Mouse (Mus musculus) CH12.LX (cell line): ENCODE results near the gene Exoc3. TPM values are rescaled to one million over a fixed set of nuclear protein-coding genes. Genes with fewer than 3 reads are reported as not detected.

Experiments used
- DNase-seq: peaks from one replicate; pipeline ENCODE4 v3.0.0-alpha.2; 2013; ENCODE audit errors: extremely low read depth
- H3K27ac ChIP-seq: 2 replicates; pipeline ENCODE4 v1.5.1; 2012; ENCODE audit warnings: low read depth, mild to moderate bottlenecking, control low read depth, moderate library complexity; ENCODE audit not compliant: insufficient read depth
- H3K27me3 ChIP-seq: replicated peaks from 2 replicates; pipeline ENCODE3; 2012; ENCODE audit warnings: inconsistent platforms
- H3K36me3 ChIP-seq, 2 experiments: replicated peaks in 1 of 2; 2 replicates each; pipeline versions ENCODE3 to v1.6.1; 2012; ENCODE audit warnings: inconsistent platforms in 1 of 2, low read length in 1 of 2, mild to moderate bottlenecking in 1 of 2, mixed read lengths in 1 of 2, moderate library complexity in 1 of 2; ENCODE audit not compliant: control insufficient read depth in 1 of 2, insufficient read depth in 1 of 2
- H3K4me1 ChIP-seq, 2 experiments: 2 replicates each; pipeline ENCODE4 v1.6.1; 2012; ENCODE audit warnings: inconsistent platforms in 1 of 2, moderate library complexity in 1 of 2; ENCODE audit not compliant: insufficient read depth in 2 of 2, control insufficient read depth in 1 of 2
- H3K4me2 ChIP-seq: 2 replicates; pipeline ENCODE4 v1.6.1; 2012; ENCODE audit warnings: low read depth, mild to moderate bottlenecking, control low read depth; ENCODE audit not compliant: poor library complexity, insufficient read depth, severe bottlenecking
- H3K4me3 ChIP-seq, 3 experiments: fragments of 150-350 bp in 1 of 3; sonication (generic) in 1 of 3; replicated peaks in 1 of 3; 2 replicates each; pipeline versions ENCODE3 to v1.5.1; 2011 to 2012; ENCODE audit warnings: low read depth in 2 of 3, low read length in 2 of 3, mild to moderate bottlenecking in 2 of 3, moderate library complexity in 2 of 3, control low read depth in 1 of 3, improper control_type of control experiment in 1 of 3, inconsistent platforms in 1 of 3, mixed read lengths in 1 of 3; ENCODE audit not compliant: poor library complexity in 1 of 3
- H3K79me2 ChIP-seq: replicated peaks from 2 replicates; pipeline ENCODE4 v1.6.1; 2012; ENCODE audit warnings: mild to moderate bottlenecking, moderate library complexity; ENCODE audit not compliant: control insufficient read depth, poor library complexity, insufficient read depth, severe bottlenecking; ENCODE audit errors: extremely low read depth
- H3K9ac ChIP-seq: 2 replicates; pipeline ENCODE4 v1.6.1; 2012; ENCODE audit warnings: low read depth, mild to moderate bottlenecking, control low read depth, moderate library complexity; ENCODE audit not compliant: insufficient read depth
- H3K9me3 ChIP-seq: replicated peaks from 2 replicates; pipeline ENCODE3; 2012; ENCODE audit warnings: low read length, inconsistent platforms, mixed read lengths
- CTCF ChIP-seq, 2 experiments: IDR thresholded peaks in 1 of 2; conservative IDR thresholded peaks in 1 of 2; 2 replicates each; pipeline ENCODE4 v1.5.1; 2011 to 2012; ENCODE audit warnings: low read depth in 2 of 2, low read length in 2 of 2, improper control_type of control experiment in 1 of 2, inconsistent platforms in 1 of 2, mild to moderate bottlenecking in 1 of 2, moderate library complexity in 1 of 2
- E2F4 ChIP-seq: IDR thresholded peaks from 2 replicates; pipeline ENCODE4 v1.6.1; 2011; ENCODE audit warnings: low read depth, low read length, improper control_type of control experiment; ENCODE audit not compliant: insufficient replicate concordance
- ELF1 ChIP-seq: IDR thresholded peaks from 2 replicates; pipeline ENCODE4 v1.6.1; 2014; ENCODE audit warnings: low read depth, mild to moderate bottlenecking, inconsistent platforms, low read length, improper control_type of control experiment
- EP300 ChIP-seq: IDR thresholded peaks from 2 replicates; pipeline ENCODE4 v1.6.1; 2011; ENCODE audit warnings: low read length, improper control_type of control experiment
- HCFC1 ChIP-seq: IDR thresholded peaks from 2 replicates; pipeline ENCODE4 v1.6.1; 2012; ENCODE audit warnings: low read depth, mild to moderate bottlenecking, inconsistent platforms, low read length, improper control_type of control experiment
- KAT2A ChIP-seq: IDR thresholded peaks from 2 replicates; pipeline ENCODE4 v1.6.1; 2012; ENCODE audit warnings: low read length, improper control_type of control experiment, inconsistent platforms; ENCODE audit not compliant: insufficient replicate concordance
- MAFK ChIP-seq: IDR thresholded peaks from 2 replicates; pipeline ENCODE4 v1.6.1; 2011; ENCODE audit warnings: low read length, improper control_type of control experiment; ENCODE audit not compliant: insufficient replicate concordance
- MAZ ChIP-seq: IDR thresholded peaks from 2 replicates; pipeline ENCODE4 v1.6.1; 2012; ENCODE audit warnings: low read depth, mild to moderate bottlenecking, inconsistent platforms, low read length, improper control_type of control experiment, moderate library complexity
- NELFE ChIP-seq: IDR thresholded peaks from 2 replicates; pipeline ENCODE4 v1.6.1; 2011; ENCODE audit warnings: low read depth, low read length, improper control_type of control experiment
- RAD21 ChIP-seq: IDR thresholded peaks from 2 replicates; pipeline ENCODE4 v1.6.1; 2011; ENCODE audit warnings: low read depth, mild to moderate bottlenecking, low read length, improper control_type of control experiment, moderate library complexity
- RCOR1 ChIP-seq: conservative IDR thresholded peaks from 2 replicates; pipeline ENCODE4 v1.6.1; 2012; ENCODE audit warnings: low read depth, mild to moderate bottlenecking, inconsistent platforms, low read length, improper control_type of control experiment
- TCF12 ChIP-seq: IDR thresholded peaks from 2 replicates; pipeline ENCODE4 v1.6.1; 2014; ENCODE audit warnings: low read depth, mild to moderate bottlenecking, inconsistent platforms, low read length, improper control_type of control experiment
- UBTF ChIP-seq: IDR thresholded peaks from 2 replicates; pipeline ENCODE4 v1.6.1; 2012; ENCODE audit warnings: low read depth, mild to moderate bottlenecking, inconsistent platforms, low read length, improper control_type of control experiment, moderate library complexity
- USF1 ChIP-seq: IDR thresholded peaks from 2 replicates; pipeline ENCODE4 v1.6.1; 2014; ENCODE audit warnings: low read depth, mild to moderate bottlenecking, inconsistent platforms, low read length, improper control_type of control experiment
- dilution Hi-C: fragments of 300-500 bp; cut with MboI; formaldehyde crosslinking; loops from 2 replicates; pipeline ENCODE4 v1.14.3; 2020; ENCODE audit warnings: low sequenced_read_pairs; ENCODE audit not compliant: extremely low pct_unique_long_range_greater_than_20kb, extremely low pct_ligation_motif_present
- in situ Hi-C: fragments of 300-500 bp; cut with MboI; formaldehyde crosslinking; loops from 3 replicates; pipeline ENCODE4 v1.14.3; 2019; ENCODE audit warnings: low sequenced_read_pairs, low pct_ligation_motif_present, low pct_unique_long_range_greater_than_20kb, mixed read lengths
- polyA plus RNA-seq: library from polyadenylated mRNA; unstranded; fragments of >175 nt; gene quantifications from 2 replicates; pipeline ENCODE4 v1.2.1, GENCODE M21; 2012; ENCODE audit warnings: low read depth; ENCODE audit not compliant: insufficient read length
- total RNA-seq, 2 experiments: library from RNA; depleted of rRNA; stranded (reverse); fragments of 300-350 nt in 1 of 2; fragments of >200 nt in 1 of 2; gene quantifications; 2 replicates each; pipeline ENCODE4 v1.2.3; 2012 to 2014

Gene Exoc3
- total and polyA plus RNA-seq, 3 experiments, result 23.3 to 28.9 (median 26.5) TPM

- no peaks in the 10 kb centered on the region for H3K36me3 ChIP-seq
- TF ChIP-seq NELFE, result no peak
- no peak for TF ChIP-seq E2F4
- no peak for TF ChIP-seq MAZ
- no peak for TF ChIP-seq RCOR1
- no peak for TF ChIP-seq CTCF (conservative IDR thresholded peaks at IDR 0.05 in 1 of 2, IDR thresholded peaks at IDR 0.05 in 1 of 2; ENCODE audit: low read depth in 2 of 2, low read length in 2 of 2)
- no peak for TF ChIP-seq RAD21
- TF ChIP-seq ELF1, result no peak
- no peak overlapping the region for H3K4me3 ChIP-seq
- no peak overlapping the region for H3K27ac ChIP-seq
- H3K4me1 ChIP-seq, result peaks cover 0 to 4% of the 10 kb centered on the region in 2 experiments; a peak in 2 of 4 replicates
- no peak for DNase-seq
- no peaks in the 10 kb centered on the region for H3K27me3 ChIP-seq
- H3K9me3 ChIP-seq, result no peaks in the 10 kb centered on the region
- dilution Hi-C loops, result no loop called here
- in situ Hi-C loops, result no loop called here
- H3K4me2 ChIP-seq, result no peak overlapping the region
- H3K79me2 ChIP-seq, result no peaks in the 10 kb centered on the region
- no peak overlapping the region for H3K9ac ChIP-seq
Measured at GRCm38 (mm10) chr13:74138906-74139647, 69.5 kb downstream of the Exoc3 start.

GRCm38 (mm10) chr13:74129909-74130308 lies 78.6 kb downstream of the Exoc3 start:
- dilution Hi-C loops (no loop called here), in situ Hi-C loops (no loop called here)
- Histone ChIP-seq H3K27ac (no peak overlapping the region), H3K4me3 (no peak overlapping the region), H3K4me2 (no peak overlapping the region), H3K9me3 (no peaks in the 10 kb centered on the region), H3K27me3 (peaks cover 4% of the 10 kb centered on the region), H3K36me3 (no peaks in the 10 kb centered on the region), H3K4me1 (no peaks in the 10 kb centered on the region), H3K79me2 (no peaks in the 10 kb centered on the region), H3K9ac (no peak overlapping the region)
- TF ChIP-seq HCFC1 (no peak), E2F4 (no peak), UBTF (no peak), EP300 (no peak), KAT2A (no peak), TCF12 (no peak), USF1 (no peak)
- no peak for DNase-seq

- Histone ChIP-seq H3K36me3 (no peaks in the 10 kb centered on the region), H3K4me3 (no peak overlapping the region), H3K27ac (no peak overlapping the region), H3K79me2 (no peaks in the 10 kb centered on the region), H3K4me2 (no peak overlapping the region), H3K9ac (no peak overlapping the region), H3K9me3 (no peaks in the 10 kb centered on the region), H3K4me1 (no peaks in the 10 kb centered on the region), H3K27me3 (peaks cover 19% of the 10 kb centered on the region)
- dilution Hi-C loops, result no loop called here
- in situ Hi-C loops, result no loop called here
- DNase-seq, result no peak
- TF ChIP-seq MAFK, result no peak
Measured at GRCm38 (mm10) chr13:74127571-74127970, 81.0 kb downstream of the Exoc3 start.
